Mouse (Mus musculus) liver, embryonic 14.5 days (tissue): Measurements from ENCODE around the gene Dusp8. TPM values are rescaled to one million over a fixed set of nuclear protein-coding genes. Genes with fewer than 3 reads are reported as not detected.

Experiments
- ATAC-seq: fragments of 200-750 bp; cut with Nextera tagmentation; 2 replicates; pipeline ENCODE4 v1.8.0; 2017; ENCODE audit warnings: moderate number of reproducible peaks, mild to moderate bottlenecking, moderate library complexity; ENCODE audit not compliant: insufficient read depth
- DNase-seq, 3 experiments: peaks; one replicate each; pipeline ENCODE4 v3.0.0-alpha.2; 2012 to 2013; ENCODE audit warnings: low read depth in 3 of 3, low spot score in 3 of 3
- H3K27ac ChIP-seq: fragments of 300-500 bp; sonication (generic); 2 replicates; pipeline ENCODE4 v1.5.1; 2014; ENCODE audit warnings: moderate library complexity, mild to moderate bottlenecking, control low read depth, inconsistent platforms
- H3K27me3 ChIP-seq: fragments of 300-500 bp; sonication (generic); 2 replicates; pipeline ENCODE4 v1.6.1; 2014; ENCODE audit warnings: mild to moderate bottlenecking, low read length, moderate library complexity; ENCODE audit not compliant: control insufficient read depth, insufficient read depth
- H3K36me3 ChIP-seq: fragments of 300-500 bp; sonication (generic); replicated peaks from 2 replicates; pipeline ENCODE4 v1.6.1; 2014; ENCODE audit warnings: low read depth; ENCODE audit not compliant: control insufficient read depth, insufficient read depth
- H3K4me1 ChIP-seq, 2 experiments: fragments of 200-500 bp in 1 of 2; fragments of 300-500 bp in 1 of 2; sonication (generic) in 1 of 2; replicated peaks; 2 replicates each; pipeline ENCODE4 v1.6.1; 2012 to 2014; ENCODE audit warnings: antibody characterized with exemption in 1 of 2, inconsistent platforms in 1 of 2, low read length in 1 of 2; ENCODE audit not compliant: control insufficient read depth in 2 of 2, insufficient read depth in 2 of 2
- H3K4me2 ChIP-seq: fragments of 300-500 bp; sonication (generic); 2 replicates; pipeline ENCODE4 v1.6.1; 2014; ENCODE audit warnings: low read depth, mild to moderate bottlenecking, control low read depth, moderate library complexity
- H3K4me3 ChIP-seq, 2 experiments: fragments of 200-500 bp in 1 of 2; fragments of 300-500 bp in 1 of 2; sonication (generic) in 1 of 2; 2 replicates each; pipeline ENCODE4 v1.5.1; 2012 to 2014; ENCODE audit warnings: low read depth in 2 of 2, low read length in 2 of 2, mild to moderate bottlenecking in 2 of 2, control low read depth in 1 of 2, inconsistent platforms in 1 of 2, moderate library complexity in 1 of 2; ENCODE audit not compliant: insufficient read depth in 1 of 2
- H3K9ac ChIP-seq: fragments of 300-500 bp; sonication (generic); replicated peaks from 2 replicates; pipeline ENCODE4 v1.6.1; 2014; ENCODE audit warnings: mild to moderate bottlenecking, control low read depth, moderate library complexity
- H3K9me3 ChIP-seq: fragments of 300-500 bp; sonication (generic); 2 replicates; pipeline ENCODE4 v1.6.1; 2016; ENCODE audit warnings: low read length, mixed read lengths; ENCODE audit not compliant: control insufficient read depth
- CTCF ChIP-seq: IDR thresholded peaks from 2 replicates; pipeline ENCODE4 v1.5.1; 2016; ENCODE audit warnings: antibody characterized with exemption, low read depth, control low read depth
- EP300 ChIP-seq: IDR thresholded peaks from 2 replicates; pipeline ENCODE4 v1.6.1; 2016; ENCODE audit warnings: antibody characterized with exemption, low read depth
- WGBS: fragments of 180-500 bp; shearing (Covaris S2); extraction: QIAGEN DNeasy Blood & Tissue Kit; methylation state at CpG from one replicate; pipeline ENCODE4 v1.1.7; 2014; ENCODE audit not compliant: insufficient replicate concordance; 5-methylcytosine and 5-hydroxymethylcytosine counted together
- polyA plus RNA-seq, 2 experiments: library from polyadenylated mRNA; depleted of rRNA in 1 of 2; stranded (reverse) in 1 of 2; unstranded in 1 of 2; fragments of >200 nt; fragmentation: Nextera tagmentation in 1 of 2; extraction: Ambion mirVana in 1 of 2; gene quantifications; 2 replicates each; pipeline versions ENCODE4 v1.2.1 to v1.2.3; 2012 to 2014

The Dusp8 gene
- polyA plus RNA-seq, 2 experiments, result 2.5 to 3.8 TPM

GRCm38 (mm10) chr7:142055431-142055830, 40.2 kb downstream of the Dusp8 start:
- no peak overlapping the region for H3K4me2 ChIP-seq
- H3K9me3 ChIP-seq, result no peaks in the 10 kb centered on the region
- H3K9ac ChIP-seq, result no peak overlapping the region
- H3K4me3 ChIP-seq, result no peak overlapping the region
- no peak for ATAC-seq
- WGBS, result 82% methylated on average over 3 of the region's 3 CpGs
- peaks cover 23 to 30% of the 10 kb centered on the region in 2 experiments for H3K4me1 ChIP-seq
- TF ChIP-seq EP300, result no peak
- no peak for TF ChIP-seq CTCF
- H3K27me3 ChIP-seq, result no peaks in the 10 kb centered on the region
- no peak for DNase-seq
- peaks cover 32% of the 10 kb centered on the region for H3K36me3 ChIP-seq
- H3K27ac ChIP-seq, result no peak overlapping the region

GRCm38 (mm10) chr7:142050536-142050935, 45.1 kb downstream of the Dusp8 start:
- Histone ChIP-seq H3K4me2 (no peak overlapping the region), H3K9me3 (no peaks in the 10 kb centered on the region), H3K4me1 (no peaks in the 10 kb centered on the region), H3K4me3 (no peak overlapping the region), H3K27ac (no peak overlapping the region), H3K9ac (no peak overlapping the region), H3K36me3 (peaks cover 24% of the 10 kb centered on the region), H3K27me3 (no peaks in the 10 kb centered on the region)
- DNase-seq (no peak), ATAC-seq (no peak)
- TF ChIP-seq EP300 (no peak), CTCF (no peak)

GRCm38 (mm10) chr7:142045932-142046331, 49.7 kb downstream of the Dusp8 start:
- TF ChIP-seq EP300, result no peak
- no peak for TF ChIP-seq CTCF
- no peaks in the 10 kb centered on the region for H3K4me1 ChIP-seq
- no peak overlapping the region for H3K27ac ChIP-seq
- ATAC-seq, result no peak
- H3K27me3 ChIP-seq, result no peaks in the 10 kb centered on the region
- WGBS, result 90% methylated on average over 1 of the region's 1 CpGs
- H3K4me3 ChIP-seq, result no peak overlapping the region
- no peaks in the 10 kb centered on the region for H3K9me3 ChIP-seq
- no peak for DNase-seq
- H3K36me3 ChIP-seq, result peaks cover 7% of the 10 kb centered on the region; the same call in 1 of the 2 replicates
- no peak overlapping the region for H3K4me2 ChIP-seq
- H3K9ac ChIP-seq, result no peak overlapping the region

- ATAC-seq (no peak), DNase-seq (no peak)
- Histone ChIP-seq H3K27ac (no peak overlapping the region), H3K36me3 (peaks cover 7% of the 10 kb centered on the region; the same call in 1 of the 2 replicates), H3K4me1 (no peaks in the 10 kb centered on the region), H3K27me3 (no peaks in the 10 kb centered on the region), H3K4me3 (no peak overlapping the region), H3K9ac (no peak overlapping the region), H3K4me2 (no peak overlapping the region), H3K9me3 (no peaks in the 10 kb centered on the region)
- TF ChIP-seq CTCF, result no peak
- TF ChIP-seq EP300, result no peak
- 73% methylated on average over 2 of the region's 2 CpGs for WGBS
Measured at GRCm38 (mm10) chr7:142045344-142045743, 50.3 kb downstream of the Dusp8 start.

GRCm38 (mm10) chr7:142040756-142041155, 54.9 kb downstream of the Dusp8 start:
- Histone ChIP-seq H3K9ac (no peak overlapping the region), H3K9me3 (no peaks in the 10 kb centered on the region), H3K36me3 (no peaks in the 10 kb centered on the region; the same call in 1 of the 2 replicates), H3K4me2 (no peak overlapping the region), H3K4me1 (0 out of 4 replicates have a peak, but pooled peaks cover 0 to 3% of the 10 kb centered on the region in 2 experiments), H3K4me3 (no peak overlapping the region), H3K27ac (no peak overlapping the region), H3K27me3 (no peaks in the 10 kb centered on the region)
- ATAC-seq (no peak), DNase-seq (no peak)
- TF ChIP-seq CTCF, result no peak
- no peak for TF ChIP-seq EP300
- 77% methylated on average over 3 of the region's 3 CpGs for WGBS
